Mouse (Mus musculus): ENCODE results near the gene Usp19.

The Usp19 gene

GRCm38 (mm10) chr9:108492043-108492750 is 1.8 kb downstream of the Usp19 start:
- no peak for ATAC-seq (ENCODE audit: insufficient number of reproducible peaks, low FRiP score, low TSS enrichment)

- no peak for ATAC-seq (ENCODE audit: insufficient number of reproducible peaks, low FRiP score, low TSS enrichment)
Measured at GRCm38 (mm10) chr9:108493246-108493645, 2.8 kb downstream of the Usp19 start.

DNA sequence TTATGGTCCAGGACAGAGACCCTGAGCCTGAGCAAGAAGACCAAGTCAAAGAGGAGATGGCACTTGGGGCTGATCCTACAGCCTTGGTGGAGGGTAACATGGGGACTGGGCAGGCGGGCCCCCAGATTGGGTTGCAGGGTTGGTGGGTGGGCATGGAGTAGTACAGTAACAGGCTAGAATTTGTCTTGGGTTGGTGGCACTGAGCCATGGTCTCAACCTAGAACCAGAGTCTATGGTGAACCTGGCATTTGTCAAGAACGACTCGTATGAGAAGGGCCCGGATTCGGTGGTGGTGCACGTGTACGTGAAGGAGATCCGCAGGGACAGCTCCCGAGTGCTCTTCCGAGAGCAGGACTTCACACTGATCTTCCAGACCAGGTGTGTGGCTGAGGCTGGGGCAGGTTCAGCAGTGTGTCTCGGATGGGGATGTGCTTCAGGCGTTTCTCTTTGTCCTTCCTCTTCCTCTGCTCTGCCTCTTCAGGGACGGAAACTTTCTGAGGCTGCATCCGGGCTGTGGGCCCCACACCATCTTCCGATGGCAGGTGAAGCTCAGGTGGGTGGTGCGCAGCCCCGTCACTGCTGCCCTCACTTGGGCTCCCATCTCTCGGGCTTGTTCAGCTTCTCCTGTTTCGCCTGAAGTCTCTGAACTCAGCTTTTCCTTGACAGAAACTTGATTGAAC is 3.9 kb downstream of the Usp19 start:
- no peak for ATAC-seq (ENCODE audit: insufficient number of reproducible peaks, low FRiP score, low TSS enrichment)

DNA sequence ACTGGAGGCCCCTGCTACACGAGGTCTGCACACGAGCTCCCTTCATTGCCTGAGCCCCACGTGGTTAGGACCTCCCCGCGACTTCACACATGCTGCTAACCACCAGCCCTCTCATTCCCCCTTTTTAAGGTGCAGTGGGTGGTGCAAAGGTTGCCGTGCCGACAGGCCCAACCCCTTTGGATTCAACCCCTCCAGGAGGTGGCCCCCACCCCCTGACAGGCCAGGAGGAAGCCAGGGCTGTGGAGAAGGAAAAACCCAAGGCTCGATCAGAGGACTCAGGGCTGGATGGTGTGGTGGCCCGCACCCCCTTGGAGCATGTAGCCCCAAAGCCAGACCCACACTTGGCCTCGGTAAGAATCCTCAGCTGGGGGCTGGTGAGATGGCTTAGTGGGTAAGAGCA is 4.5 kb downstream of the Usp19 start:
- no peak for ATAC-seq (ENCODE audit: insufficient number of reproducible peaks, low FRiP score, low TSS enrichment)

- no peak for ATAC-seq (ENCODE audit: insufficient number of reproducible peaks, low FRiP score, low TSS enrichment)
Measured at GRCm38 (mm10) chr9:108499231-108499630, 8.8 kb downstream of the Usp19 start.

DNA sequence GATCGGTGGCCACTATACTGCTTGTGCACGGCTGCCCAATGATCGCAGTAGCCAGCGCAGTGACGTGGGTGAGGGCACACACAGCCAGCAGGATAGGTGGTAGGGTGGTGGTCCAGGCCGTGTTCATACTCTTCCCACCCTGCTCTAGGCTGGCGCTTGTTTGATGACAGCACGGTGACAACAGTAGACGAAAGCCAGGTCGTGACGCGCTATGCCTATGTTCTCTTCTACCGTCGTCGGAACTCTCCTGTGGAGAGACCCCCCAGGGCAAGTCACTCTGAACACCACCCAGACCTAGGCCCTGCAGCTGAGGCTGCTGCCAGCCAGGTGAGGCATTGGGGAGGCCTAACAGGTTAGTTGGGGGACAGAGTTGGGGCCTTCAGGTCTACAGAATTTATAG is 9.5 kb downstream of the Usp19 start:
- ATAC-seq (ENCODE audit: insufficient number of reproducible peaks, low FRiP score, low TSS enrichment): no peak

DNA sequence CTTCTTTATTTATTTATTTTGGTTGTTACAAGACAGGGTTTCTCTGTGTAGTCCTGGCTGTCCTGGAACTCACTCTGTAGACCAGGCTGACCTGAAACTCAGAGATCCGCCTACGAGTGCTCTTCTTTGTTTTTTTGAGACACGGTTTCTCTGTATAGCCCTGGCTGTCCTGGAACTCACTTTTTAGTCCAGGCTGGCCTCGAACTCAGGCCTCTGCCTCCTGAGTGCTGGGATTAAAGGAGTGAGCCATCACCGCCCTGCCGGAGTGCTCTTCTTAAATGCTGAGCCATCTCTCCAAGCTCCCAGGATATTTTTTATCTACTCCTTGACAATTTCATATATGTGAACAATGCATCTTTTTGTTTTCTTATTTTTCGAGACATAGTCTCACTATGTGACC is 16.5 kb downstream of the Usp19 start:
- ATAC-seq (ENCODE audit: insufficient number of reproducible peaks, low FRiP score, low TSS enrichment): no peak

- peak; percentile 97 for ATAC-seq (ENCODE audit: insufficient number of reproducible peaks, low FRiP score, low TSS enrichment)
Measured at GRCm38 (mm10) chr9:108507619-108508434, 17.4 kb downstream of the Usp19 start, which contains the start of gene Qars. TSS of gene Qars (plus strand) at chr9:108507706.

GRCm38 (mm10) chr9:108508776-108509175 is 18.4 kb downstream of the Usp19 start:
- no peak for ATAC-seq (ENCODE audit: insufficient number of reproducible peaks, low FRiP score, low TSS enrichment)

- ATAC-seq (ENCODE audit: insufficient number of reproducible peaks, low FRiP score, low TSS enrichment): peak; percentile 98
Measured at GRCm38 (mm10) chr9:108516380-108517251, 26.2 kb downstream of the Usp19 start, which contains the start of gene Qrich1. TSS of gene Qrich1 (plus strand) at chr9:108516806.

GRCm38 (mm10) chr9:108517253-108517930 is 27.0 kb downstream of the Usp19 start:
- ATAC-seq (ENCODE audit: insufficient number of reproducible peaks, low FRiP score, low TSS enrichment): peak; percentile 26; the same call in 1 of the 2 replicates

- no peak for ATAC-seq (ENCODE audit: insufficient number of reproducible peaks, low FRiP score, low TSS enrichment)
Measured at GRCm38 (mm10) chr9:108517931-108518332, 27.5 kb downstream of the Usp19 start.

DNA sequence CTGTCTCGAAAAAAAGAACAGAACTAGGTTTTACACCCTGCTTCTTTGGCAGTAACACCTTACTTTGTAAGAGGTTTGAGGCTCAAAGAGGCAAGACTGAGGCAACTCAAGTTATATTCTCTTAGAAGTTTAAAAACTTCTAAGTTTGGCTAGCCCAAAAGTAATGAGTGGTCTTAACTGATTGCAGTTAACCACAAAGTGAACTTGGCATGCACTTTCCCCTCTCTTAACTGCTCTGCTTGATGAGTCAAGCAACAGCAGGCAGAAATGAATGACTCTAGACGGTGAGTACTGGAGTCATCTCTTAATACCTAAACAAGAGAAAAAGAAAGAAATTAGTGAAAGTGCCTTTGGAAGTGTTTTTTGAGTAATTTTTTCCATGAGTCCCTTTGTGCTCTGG is 31.2 kb downstream of the Usp19 start:
- no peak for ATAC-seq (ENCODE audit: insufficient number of reproducible peaks, low FRiP score, low TSS enrichment)

DNA sequence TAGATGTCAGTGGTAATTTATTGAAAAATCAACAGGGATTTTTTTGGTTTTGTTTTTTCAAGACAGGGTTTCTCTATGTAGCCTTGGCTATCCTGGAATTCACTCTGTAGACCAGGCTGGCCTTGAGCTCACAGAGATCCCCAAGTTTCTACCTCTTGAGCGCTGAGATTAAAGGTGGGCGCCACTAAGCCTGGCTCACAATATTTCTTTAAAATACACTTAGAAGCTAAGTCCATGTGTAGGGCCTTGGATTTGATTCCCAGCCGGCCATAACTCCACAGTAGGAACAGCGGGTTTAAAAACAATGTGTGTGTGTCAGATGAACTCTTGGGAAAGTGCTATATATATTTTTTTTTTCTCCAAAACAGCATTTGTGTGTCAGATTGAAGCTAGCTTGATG is 32.9 kb downstream of the Usp19 start:
- no peak for ATAC-seq (ENCODE audit: insufficient number of reproducible peaks, low FRiP score, low TSS enrichment)

- no peak for ATAC-seq (ENCODE audit: insufficient number of reproducible peaks, low FRiP score, low TSS enrichment)
Measured at GRCm38 (mm10) chr9:108525400-108525799, 35.0 kb downstream of the Usp19 start.

DNA sequence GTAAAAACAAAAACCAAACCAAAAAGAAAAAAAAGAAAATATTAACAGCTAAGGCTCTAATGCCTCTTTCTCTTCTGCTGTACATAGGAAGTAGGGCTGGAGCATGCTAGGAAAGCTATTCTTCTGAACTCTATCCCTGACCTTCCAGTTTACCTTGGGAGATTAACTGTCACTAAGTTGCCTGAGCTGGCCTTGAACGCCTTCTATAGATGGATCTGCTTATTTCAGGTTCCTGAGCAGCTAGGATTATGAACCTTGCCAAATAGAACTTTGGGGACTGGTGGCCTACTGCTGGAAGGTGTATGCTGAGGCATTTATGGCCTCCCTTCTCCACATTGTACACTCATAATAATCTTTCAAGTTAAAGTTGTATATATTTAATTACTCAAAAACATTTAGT is 40.6 kb downstream of the Usp19 start:
- no peak for ATAC-seq (ENCODE audit: insufficient number of reproducible peaks, low FRiP score, low TSS enrichment)

DNA sequence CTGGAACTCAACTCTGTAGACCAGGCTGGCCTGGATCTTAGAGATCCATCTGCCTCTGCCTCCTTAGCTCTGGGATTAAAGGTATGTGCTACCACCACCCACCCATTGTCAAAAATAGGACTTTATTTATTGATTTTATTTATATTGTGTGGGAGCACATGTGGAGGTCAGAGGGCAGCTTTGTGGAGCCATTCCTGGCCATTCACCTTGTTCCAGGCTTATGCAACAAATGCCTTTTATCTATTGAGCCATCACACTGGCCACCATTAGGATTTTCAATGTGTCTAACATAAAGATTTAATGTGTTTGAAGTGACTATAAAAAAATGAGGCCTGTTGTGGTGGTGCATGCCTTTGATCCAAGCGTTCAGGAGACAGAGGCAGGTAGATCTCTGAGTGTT is 41.1 kb downstream of the Usp19 start:
- no peak for ATAC-seq (ENCODE audit: insufficient number of reproducible peaks, low FRiP score, low TSS enrichment)

DNA sequence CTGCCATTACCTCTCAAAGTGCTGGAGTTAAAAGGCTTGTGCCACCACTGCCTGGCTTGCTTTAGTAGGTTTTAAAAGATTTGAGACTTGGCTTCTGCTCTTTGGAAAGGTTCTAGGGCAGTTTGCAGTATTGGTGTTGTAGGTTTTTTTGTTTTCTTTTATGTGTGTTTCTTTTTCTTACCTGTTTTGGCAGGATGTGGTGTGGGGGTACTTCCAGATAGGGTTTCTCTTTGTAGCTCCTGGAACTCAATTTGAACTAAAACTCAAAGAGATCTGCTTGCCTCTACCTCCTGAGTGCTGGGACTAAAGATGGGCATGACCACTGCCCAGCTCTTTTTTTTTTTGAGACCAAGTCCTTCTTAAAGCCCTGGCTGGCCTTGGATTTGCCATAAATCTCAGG is 50.4 kb downstream of the Usp19 start:
- ATAC-seq (ENCODE audit: insufficient number of reproducible peaks, low FRiP score, low TSS enrichment): no peak

DNA sequence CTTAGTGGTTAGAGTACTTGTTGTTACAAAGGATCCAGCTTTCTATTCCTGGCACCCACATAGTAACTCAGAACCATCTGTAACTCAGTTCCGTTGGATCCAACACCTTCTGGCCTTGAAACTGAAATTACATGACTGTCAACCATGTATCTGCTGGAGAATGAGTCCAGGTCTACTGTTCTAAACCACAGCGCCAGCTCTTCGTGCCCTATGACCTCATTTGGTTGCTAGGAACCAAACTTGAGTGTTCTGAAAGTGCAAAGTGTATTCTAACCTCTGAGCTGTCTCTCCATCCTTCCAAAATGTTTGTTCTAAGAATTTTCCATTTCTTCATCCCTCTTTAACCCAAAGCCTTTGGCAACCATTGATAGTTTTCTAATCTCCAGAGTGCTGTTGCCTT is 55.6 kb downstream of the Usp19 start:
- ATAC-seq (ENCODE audit: insufficient number of reproducible peaks, low FRiP score, low TSS enrichment): no peak

GRCm38 (mm10) chr9:108546875-108547274 is 56.5 kb downstream of the Usp19 start:
- ATAC-seq (ENCODE audit: insufficient number of reproducible peaks, low FRiP score, low TSS enrichment): no peak
